Mouse (Mus musculus) MEL-GATA-1-ER (cell line): ENCODE measurements at regions not wholly inside any gene's neighbourhood (a gene's known extent, or its start where the extent isn't known, plus 50 kb on each side); places are given as distances from the start of the nearest gene placed in this dataset.

Source experiments
- DNase-seq: peaks from one replicate; pipeline ENCODE4 v3.0.0-alpha.2; 2012; ENCODE audit warnings: low read depth; ENCODE audit errors: extremely low read depth

- DNase-seq = no peak
Measured at GRCm38 (mm10) chr3:66446274-66447159, 149.9 kb upstream of the Veph1 start.

DNA sequence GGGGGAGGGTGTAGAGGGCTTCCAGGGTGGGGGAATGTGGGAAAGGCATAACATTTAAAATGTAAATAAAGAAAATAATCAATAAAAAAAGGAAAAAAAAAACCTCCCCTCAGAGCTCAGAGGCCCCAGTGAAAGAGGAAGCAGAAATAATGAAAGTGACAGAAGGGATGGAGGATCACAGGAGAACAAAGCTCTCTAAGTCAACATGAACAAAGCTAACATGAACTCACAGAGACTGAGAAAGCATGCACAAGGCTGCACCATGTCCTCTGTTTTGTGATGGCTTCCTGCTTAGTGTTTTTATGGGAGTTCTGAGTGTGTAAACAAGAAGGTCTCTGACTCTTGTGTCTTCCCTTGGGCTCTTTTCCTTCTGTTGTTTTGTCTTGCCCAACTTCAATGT, 136.6 kb upstream of the Veph1 start:
- no peak for DNase-seq

DNA sequence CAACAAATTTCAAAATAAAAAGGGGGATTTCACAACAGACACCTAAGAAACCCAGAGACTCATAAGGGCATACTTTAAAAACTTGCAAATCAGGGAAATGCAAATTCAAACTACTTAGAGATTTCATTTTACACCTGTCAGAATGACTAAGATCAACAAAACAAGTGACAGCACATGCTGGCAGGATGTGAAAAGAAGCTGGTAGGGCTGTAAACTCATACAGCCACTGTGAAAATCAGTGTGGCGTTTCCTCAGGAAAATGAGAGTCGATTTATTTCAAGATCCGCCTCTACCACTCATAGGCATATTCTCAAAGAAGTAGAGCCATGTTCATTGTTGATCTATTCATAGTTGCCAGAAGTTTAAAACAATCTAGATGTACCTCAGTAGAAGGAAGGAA, 133.6 kb upstream of the Veph1 start:
- DNase-seq = no peak

DNA sequence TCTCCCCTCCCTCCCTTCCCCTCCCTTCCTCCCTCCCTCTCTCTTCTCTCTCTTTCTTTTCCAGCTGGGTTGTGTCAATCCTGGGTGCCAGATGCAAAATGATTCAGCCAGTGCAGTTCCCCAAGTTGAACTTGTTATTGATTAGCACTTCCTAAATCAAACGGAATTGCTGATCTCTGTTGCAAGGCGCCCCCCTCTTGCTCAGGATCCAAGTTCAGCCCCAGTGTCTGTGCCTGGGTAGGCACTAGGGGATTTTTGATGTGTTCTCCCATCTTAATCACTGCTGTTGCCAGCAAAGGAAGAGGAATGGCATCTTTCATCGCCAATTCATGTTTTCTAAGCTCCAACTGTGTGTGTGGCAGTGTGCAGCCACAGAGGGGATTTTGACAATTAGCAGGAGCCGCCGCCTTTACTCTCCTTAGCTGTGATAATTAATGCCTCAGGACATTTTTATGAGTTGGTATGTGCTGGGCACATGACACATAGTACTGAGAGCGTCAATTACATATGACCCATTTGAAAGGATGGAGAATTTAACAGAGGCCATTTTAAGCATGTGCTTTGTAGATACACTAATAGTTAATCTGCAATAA, 125.9 kb upstream of the Veph1 start:
- DNase-seq = no peak

GRCm38 (mm10) chr3:66410706-66411277, 114.2 kb upstream of the Veph1 start:
- no peak for DNase-seq

DNA sequence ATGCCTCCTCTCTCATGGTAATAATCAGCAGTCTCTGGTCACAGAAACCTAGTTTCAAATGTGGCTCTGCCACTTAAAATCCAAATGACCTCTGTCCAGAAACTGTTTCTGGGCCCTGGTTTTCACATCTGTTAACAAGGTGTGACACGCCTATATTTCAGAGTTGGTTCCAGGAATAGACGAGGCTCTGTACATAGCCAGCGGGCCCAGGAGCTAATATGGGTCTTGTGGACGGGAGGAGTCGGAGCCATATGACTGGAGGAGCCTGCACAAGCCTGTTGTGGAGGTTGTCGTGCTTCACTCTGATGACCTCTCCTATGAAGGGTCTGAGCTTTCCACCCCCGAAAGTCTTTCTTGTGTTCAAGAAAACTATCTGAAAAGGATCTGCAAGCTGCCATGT, 112.2 kb upstream of the Veph1 start:
- DNase-seq = no peak

DNA sequence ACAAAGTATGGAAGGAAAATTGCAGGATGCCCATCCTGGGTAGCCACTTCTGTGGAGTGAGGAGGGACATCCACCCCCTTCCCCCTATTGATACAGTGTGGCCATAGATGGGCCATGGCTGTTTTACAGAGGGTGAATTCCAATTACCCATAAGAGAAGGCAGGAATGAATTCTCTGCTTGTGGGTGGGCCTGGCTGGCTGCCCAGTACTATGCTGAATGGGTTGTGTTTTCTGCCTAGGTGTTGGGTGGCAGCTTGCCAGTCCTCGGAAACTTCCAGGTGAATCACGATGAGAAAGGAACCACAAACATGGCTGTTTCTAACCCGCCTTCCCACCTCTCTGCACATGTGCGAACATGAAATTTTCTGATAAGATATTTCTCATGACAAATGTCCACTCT, 109.0 kb upstream of the Veph1 start:
- DNase-seq = no peak

DNA sequence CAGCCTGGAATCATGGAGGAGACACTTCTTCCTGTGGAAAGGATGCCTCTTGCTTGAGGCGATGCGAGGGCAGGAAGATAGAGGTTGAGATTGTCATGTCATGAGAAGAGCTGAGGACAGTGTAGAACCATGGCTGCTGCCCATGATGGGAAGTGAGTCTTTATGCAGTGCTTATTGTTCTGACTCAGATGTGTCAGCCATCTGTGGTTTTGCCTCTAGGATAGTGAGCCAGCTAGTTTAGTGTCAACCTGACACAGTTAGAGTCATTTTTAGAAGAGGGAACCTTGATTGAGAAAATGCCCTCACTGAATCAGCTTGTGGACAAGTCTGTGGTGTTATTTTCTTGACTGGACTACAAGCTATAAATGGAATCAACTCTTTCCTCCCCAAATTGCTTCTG, 107.1 kb upstream of the Veph1 start:
- no peak for DNase-seq

DNA sequence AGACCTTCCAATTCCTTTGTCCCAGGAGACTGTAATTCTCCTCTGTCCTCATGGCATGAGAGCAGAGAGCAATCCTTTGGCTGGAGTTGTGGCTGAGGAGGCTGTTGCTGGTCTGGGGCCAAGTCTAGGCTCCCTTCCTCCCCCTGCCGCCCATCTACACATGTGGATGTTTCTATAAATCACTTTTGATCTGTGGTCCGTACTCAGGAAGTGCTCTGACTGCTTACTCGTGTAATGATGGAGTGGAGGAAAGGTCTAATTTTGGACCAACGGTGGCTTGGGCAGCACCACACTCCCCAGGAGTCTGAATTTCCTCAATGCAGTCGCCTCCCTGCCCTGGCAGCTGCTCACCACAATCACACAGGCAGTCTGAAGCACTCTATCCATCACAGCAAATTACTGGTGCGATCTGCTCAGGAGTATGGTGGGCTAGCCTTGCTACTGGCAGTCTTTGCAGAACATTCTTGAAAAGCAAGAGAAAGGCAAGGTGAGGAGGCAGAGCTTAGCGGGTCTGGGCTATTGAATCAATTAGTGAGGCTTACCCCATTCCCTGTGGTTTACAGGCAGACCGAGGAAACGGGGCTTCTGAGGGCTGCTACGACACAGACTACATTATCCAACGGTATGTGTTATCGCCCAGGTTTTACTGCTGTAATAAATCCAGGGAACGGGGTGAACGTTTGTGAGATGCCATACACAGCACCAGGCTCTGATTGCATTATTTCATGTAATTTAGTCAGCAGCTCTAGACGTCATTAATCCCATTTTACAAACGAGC, 104.3 kb upstream of the Veph1 start:
- DNase-seq = no peak

DNA sequence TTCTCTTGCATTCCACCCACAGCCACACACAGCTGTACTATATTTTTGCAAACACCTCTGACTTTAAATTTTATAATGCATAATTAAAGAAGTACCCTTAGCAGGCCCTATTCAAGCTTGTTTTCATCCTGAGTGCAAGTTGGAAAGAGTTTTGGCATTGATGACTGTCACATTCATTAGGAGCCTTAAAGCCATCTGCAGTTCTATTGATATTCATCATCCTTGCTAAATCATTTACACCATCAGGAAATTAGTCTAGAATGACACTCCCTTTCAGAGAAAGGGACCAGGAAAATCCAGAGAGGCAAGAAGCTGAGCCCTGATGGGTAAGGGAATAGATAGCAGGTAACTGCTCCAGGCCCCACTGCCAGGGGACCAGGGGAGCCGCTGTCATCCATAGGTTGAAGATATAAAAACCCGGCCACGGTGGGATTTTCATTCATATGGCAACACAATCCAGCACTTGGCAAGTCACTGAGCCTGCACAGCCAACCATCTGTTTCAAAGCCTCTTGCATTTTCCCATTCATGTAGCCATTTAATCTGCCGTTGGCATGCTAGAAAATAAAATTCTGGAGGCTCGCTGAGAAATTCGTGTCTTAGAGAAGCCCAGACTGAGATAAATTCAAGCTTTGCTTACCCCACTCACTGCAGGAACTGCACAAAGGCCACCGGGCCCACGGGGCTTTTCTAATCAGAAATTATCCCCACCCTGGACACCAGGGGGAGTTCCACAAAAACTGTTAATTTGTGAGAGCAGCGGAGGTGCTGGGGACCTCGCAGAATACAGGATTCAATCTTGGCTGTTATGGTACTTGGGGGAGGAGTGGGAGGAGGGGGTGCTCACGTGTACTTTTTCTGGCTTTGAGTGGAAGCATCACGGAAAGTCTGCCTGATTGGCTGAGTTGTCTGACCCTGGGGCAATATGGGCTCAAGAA, 101.8 kb upstream of the Veph1 start:
- no peak for DNase-seq

DNA sequence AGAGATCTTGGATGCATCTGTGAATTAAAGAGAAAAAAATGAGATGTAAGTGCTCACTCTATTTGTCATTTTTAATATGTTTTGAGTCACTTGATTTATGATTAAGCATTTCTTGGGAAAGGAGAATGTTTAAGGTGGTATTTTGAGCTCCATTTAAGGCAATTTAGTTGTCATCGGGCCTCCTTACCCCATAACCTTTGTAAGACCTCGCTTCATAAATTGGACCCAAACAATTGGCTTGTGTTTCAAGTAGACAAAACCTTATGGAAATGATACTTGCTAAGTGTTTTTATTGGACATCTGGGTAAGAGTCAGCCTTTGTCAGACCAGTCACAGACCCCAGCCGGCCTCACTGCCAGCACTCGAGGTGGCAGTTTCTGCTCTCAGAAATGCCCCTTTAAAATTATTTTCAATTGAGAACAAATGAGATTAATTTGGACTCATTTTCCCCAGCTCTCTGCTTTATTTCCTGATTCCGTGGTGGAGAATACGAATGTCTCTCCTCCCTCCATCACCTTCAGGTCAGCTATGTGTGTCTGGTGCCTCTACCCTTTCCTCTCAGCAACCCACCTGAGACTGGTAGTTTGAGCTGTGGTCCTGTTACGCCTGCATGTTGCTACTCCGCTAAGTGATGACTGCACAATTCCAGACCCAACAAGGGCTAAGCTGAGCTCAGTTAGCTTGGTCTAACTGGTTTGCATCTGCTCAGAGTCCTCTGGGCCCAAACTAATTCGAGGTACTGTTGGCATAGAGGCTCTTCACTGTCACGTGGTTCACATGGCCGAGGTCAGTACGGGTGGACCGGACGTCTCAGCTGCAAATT, 78.7 kb upstream of the Veph1 start:
- no peak for DNase-seq

DNA sequence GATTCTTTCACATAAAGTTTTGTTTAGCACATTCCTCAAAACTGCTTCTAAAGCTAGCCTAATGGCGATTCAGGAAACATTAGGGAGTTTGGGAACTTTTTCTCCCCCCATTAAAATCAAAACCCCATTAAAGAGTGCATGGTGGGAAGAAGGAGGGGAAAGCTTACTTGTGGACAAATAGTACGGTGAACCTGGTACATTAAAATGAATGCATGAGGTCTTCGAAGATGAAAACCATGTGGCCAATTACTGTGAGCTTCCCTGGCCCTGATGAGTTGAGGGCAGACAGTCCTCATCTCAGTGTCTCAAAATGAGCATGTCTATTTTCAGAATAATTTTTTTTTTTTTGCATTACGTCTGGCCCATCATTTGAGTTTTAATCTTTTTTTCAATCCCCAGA, 78.0 kb upstream of the Veph1 start:
- no peak for DNase-seq

DNA sequence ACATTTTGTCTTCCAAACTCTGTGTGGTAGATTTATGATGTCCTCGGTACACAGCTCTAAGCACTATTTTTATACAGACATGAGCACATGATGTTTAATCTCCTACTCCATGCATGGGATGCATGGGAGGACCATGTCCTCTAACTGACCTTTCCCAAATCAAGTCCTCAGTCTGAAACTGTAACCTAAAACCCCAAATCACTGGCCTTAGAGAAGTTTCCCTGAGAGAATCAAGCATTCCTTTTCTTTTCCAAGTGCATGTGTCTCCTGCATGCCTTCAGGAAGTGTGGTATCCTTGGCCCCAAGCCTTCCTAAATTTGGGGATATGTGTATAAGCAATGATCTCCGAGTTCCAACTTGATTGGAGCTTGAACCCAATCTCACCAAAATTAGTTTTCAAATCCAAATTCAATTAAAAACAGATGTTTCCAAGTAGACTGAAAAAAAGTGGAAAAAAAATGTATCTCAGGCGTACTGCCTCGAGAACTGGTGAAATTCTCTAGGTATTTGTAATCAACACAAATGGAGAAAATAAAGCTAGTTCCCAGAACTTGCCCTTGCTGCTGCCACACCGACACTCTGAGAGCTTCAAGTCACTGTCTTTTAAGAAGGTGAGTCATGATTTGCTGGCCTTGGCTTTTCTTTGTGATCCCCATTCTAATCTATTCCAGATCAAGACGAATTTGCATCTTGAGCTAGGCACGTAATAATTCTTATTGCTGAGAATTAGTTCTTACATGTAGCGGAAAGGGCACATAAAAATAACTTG, 77.4 kb upstream of the Veph1 start:
- DNase-seq = no peak
